Mouse (Mus musculus): ENCODE measurements around the gene Dock10.

Gene Dock10

DNA sequence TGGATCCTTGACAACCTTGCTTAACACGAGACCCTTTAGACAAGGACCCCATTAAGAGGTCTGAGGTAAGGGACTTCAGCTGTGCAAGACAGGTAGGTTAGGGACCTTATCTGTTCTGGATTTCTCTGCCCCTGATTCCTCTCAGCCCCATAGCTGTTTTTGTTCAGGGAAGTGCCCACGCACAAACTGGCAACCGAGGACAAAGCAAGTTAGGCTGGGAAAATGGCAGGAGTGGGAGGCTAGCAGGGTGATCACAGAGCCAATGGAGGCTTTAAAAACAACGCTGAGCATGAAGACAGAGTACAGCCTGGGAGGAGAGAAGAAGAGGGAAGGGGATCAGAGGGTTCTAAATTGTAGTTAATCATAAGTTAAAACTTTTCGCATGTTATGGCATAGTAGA is 141.7 kb downstream of the Dock10 start:
- in situ Hi-C loops (cut with MboI, MseI): no loop called here

DNA sequence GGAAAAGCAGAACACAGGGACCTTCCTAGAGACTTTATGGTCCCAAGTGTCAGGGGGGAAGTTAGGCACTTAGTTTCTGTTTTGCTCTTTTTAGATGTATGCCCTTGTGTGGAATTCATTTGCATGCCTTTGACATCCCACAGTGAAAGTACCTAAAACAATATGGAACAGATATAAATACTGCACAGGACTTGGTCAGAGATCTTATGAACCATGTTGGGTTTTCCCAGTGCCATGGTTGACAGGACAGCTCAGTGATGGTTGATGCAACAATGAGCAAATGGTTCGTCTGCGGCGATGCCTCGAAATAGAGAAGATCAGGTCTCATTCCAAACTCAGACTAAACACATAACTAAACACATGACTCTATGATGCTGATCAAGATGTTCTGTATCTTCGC is 143.6 kb downstream of the Dock10 start:
- in situ Hi-C loops (cut with MboI, MseI): no loop called here

DNA sequence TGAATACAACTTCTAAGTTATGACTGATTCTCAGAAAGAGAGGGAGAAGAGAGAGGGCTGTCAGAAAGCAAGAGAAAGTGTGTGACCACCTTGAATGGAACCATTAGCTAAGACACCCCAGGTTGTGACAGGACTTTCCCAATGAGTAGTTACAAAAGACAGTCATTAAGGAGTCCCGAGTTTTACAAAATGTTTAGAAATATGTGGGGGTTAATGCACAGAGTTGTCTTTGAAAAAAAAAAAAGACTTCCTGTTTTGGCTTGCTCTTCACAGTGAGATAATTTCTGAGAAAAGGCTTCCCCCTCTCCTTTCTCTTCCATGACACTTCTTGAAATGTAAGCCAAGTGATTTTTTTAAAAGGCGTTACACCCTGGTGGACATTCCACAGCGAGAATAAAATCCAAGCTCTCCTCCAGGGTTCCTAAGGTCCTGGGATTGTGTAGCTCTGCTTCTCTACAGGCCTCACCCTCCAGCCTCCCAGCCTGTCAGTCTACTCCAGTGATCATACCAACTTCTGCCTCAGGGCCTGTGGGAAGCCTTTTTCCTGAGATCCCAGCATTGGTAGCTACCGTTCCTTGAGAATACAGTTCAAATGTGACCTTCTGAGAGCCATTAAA is 144.8 kb downstream of the Dock10 start:
- in situ Hi-C loops (cut with MboI, MseI): no loop called here

- in situ Hi-C loops (cut with MboI, MseI): no loop called here
These were observed 150.8 kb downstream of the Dock10 start for GRCm38 (mm10) chr1:80607546-80607945.

DNA sequence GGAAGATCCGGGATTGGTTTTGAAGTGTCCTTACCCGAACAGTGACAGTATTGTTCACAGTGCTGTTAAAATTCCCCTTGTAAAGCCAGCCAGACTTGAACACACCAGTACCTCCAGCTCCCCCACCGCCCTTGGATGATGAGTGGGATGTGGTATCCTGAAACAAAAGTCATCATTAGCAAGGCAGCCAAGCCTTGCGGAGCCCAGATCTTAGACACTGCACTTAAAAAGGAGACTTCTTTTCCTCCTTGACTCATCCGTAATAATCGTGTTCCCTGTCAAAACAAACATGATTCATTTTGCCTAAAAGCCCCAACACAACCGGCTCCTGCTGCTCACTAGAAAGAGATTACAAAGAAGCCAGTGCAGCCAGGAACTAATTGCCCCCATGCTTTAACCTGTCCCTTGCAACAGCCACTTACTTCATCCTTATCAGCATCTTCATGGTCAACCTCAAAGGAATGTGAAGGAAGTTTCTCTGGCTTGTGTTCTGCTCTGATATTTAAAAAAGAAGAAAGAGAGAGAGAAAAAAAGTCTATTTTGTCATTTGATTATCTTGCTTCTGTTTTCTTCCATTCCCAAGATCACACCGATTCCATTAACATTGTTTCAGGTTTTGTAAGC is 152.1 kb downstream of the Dock10 start:
- in situ Hi-C loops (cut with MboI, MseI): no loop called here

GRCm38 (mm10) chr1:80604332-80604731 is 154.0 kb downstream of the Dock10 start:
- in situ Hi-C loops (cut with MboI, MseI): no loop called here

DNA sequence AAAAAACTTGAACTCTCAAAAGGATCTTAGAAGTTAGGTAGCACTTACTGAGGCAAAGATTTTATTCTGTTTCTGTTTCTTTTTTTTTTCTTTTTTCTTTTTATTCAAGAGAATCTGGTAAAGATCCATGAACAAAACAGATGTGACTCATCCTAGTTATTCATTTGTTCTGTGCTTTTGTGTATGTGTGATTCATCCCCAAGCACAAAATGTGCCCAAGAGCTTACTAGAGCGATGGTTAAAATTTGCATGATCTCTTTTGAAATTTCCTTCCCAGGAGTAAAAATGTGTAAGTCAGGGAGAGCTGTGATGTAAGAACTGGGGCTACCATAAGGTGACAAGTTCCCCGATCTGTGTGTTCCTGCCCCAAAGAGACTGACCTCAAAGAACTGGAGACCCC is 155.2 kb downstream of the Dock10 start:
- in situ Hi-C loops (cut with MboI, MseI): no loop called here

- in situ Hi-C loops (cut with MboI, MseI): loop anchor here (5.0 to 25.0 kb wide), 2 partner anchors 41 to 704 kb away; no protein-coding TSS in a partner anchor
These were observed 175.0 kb downstream of the Dock10 start for GRCm38 (mm10) chr1:80583281-80583680.

DNA sequence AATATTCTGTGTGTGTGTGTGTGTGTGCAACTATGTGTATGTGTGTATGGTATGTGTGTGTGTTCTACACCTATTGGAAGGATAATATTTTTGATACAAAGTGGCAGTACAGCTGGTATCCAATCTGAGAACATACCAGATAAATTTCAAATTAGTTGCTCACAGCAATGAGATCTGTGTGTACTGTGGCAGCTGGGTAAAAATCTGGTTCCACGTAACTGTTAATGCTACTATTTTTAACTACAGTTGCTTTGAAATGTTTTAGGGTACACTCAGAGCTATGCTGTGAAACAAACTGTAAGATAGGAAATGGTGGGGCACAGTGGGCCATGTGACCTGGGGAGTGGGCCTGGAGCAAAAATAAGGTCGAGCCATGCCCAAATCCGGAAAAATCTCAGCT is 176.1 kb downstream of the Dock10 start:
- in situ Hi-C loops (cut with MboI, MseI): loop anchor here (5.0 to 25.0 kb wide), 2 partner anchors 40 to 705 kb away; no protein-coding TSS in a partner anchor

DNA sequence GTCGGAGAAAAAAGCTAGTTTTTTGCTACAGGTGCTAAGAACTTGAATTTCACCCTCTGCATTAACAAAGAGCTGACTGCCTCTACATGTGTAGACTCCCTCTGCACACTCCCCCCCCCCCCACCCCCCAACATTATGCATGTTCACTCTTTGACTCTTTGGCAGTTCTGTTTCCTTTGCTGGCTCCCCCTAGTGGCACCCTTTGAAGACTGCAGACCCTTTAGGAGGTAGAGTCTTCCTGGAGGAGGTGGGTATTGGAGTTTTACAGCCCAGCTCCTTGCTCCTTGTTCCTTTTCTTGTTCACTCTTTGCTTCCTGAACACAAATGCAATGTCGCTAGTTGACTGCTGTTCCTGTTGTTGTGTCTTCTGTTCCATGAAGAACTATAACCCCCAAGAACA is 181.4 kb downstream of the Dock10 start:
- in situ Hi-C loops (cut with MboI, MseI): loop anchor here (25.0 kb wide), 1 partner anchor 710 kb away; no protein-coding TSS in a partner anchor

- in situ Hi-C loops (cut with MboI, MseI): no loop called here
These were observed 201.9 kb downstream of the Dock10 start for GRCm38 (mm10) chr1:80556446-80556845.

DNA sequence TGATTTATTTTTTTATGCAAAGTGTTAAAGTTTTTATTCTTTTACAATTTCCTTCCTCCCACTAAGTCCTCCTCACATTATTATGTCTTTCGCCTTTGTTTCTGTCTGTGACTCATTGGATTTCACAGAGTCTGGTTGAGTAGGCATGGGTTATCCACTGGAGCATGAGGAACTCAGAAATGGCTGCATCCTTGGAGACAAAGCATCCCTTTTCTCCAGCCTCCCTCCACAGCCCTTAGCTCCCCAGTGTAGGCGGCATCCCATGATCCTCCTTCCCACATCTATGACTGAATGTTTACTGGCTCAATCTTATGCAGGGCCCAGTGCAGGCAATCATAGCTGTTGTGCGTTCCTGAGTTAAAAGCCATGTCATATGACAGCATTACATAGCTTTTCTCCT is 216.8 kb downstream of the Dock10 start:
- in situ Hi-C loops (cut with MboI, MseI): loop anchor here (5.0 kb wide), 1 partner anchor 41 kb away; no protein-coding TSS in a partner anchor

DNA sequence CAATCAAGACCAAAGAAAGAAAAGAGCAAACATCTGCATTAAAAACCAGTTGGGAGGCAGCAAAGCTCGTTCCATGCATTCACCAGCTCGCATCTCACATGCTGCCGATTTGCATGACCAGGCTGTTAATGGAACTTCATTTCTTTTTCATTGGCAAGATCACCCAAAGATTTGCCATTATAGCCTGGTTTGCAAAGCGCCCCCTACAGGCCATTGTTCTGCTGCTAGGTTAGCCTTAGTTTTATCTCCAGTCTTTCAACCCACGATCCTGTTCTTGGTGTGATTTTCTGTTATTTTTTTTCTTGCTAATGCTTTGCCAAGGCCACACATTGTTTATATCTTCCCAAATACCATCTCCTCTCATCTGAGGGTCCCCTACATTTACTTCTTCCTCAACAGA is 236.1 kb downstream of the Dock10 start:
- in situ Hi-C loops (cut with MboI, MseI): no loop called here

DNA sequence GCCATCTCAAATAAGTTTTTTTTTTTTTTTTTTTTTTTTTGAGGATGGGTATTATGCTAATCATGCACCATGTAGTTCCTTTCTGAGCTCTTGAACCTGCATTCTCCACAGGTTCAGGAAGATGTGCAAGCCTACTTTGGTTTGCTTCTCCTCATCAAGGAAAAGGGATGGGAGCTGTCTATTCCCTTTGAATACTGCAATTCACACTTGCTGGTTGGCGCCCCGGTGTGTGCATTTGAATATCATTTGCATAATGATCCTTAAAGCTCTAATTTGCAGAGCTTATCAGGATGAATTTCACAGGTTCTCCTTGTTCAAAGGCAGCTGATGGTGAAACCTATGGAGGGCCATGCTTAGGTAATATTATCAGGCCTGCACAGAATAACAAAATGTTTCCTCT is 237.9 kb downstream of the Dock10 start:
- in situ Hi-C loops (cut with MboI, MseI): no loop called here

- in situ Hi-C loops (cut with MboI, MseI): loop anchor here (5.0 kb wide), 2 partner anchors 248 to 338 kb away; no protein-coding TSS in a partner anchor
These were observed 238.4 kb downstream of the Dock10 start for GRCm38 (mm10) chr1:80519893-80520292.

GRCm38 (mm10) chr1:80515836-80516235 is 242.5 kb downstream of the Dock10 start:
- in situ Hi-C loops (cut with MboI, MseI): loop anchor here (5.0 kb wide), 2 partner anchors 244 to 334 kb away; no protein-coding TSS in a partner anchor

DNA sequence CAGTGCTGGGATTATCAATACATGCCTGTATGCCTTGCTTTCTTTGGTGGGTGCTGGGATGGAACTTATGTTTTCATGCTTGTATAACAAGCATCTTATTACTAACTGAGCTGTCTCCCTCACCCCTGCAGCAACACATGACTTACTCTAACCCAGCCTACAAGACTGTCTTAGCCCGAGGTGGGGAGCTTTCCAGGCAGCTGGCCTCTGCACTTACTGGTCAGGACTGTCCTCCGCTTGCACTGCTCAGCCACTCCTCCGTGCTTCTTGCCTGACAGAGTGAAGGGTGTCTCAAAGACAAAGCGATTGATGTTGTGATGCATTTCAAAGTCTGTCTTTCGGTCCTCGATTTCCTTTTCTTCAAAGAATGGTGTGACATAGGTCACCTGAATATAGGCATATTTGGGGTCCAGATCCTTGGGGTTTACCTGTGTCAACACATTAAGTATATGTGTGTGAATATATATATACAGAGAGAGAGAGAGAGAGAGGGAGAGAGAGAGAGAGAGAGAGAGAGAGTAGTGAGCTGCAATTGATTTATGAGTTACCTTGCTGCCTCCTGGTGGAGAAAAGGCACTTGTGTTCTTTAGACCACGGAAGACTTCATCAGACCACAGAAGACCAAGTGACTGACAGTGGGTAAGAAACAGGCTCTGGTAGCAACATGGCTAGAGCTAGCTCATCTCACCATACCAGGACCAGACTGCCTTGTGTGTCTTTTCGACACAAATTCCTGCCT is 245.9 kb downstream of the Dock10 start:
- in situ Hi-C loops (cut with MboI, MseI): no loop called here

GRCm38 (mm10) chr1:80504757-80505156 is 253.6 kb downstream of the Dock10 start:
- in situ Hi-C loops (cut with MboI, MseI): no loop called here

- in situ Hi-C loops (cut with MboI, MseI): no loop called here
These were observed 254.2 kb downstream of the Dock10 start for GRCm38 (mm10) chr1:80504081-80504480.

DNA sequence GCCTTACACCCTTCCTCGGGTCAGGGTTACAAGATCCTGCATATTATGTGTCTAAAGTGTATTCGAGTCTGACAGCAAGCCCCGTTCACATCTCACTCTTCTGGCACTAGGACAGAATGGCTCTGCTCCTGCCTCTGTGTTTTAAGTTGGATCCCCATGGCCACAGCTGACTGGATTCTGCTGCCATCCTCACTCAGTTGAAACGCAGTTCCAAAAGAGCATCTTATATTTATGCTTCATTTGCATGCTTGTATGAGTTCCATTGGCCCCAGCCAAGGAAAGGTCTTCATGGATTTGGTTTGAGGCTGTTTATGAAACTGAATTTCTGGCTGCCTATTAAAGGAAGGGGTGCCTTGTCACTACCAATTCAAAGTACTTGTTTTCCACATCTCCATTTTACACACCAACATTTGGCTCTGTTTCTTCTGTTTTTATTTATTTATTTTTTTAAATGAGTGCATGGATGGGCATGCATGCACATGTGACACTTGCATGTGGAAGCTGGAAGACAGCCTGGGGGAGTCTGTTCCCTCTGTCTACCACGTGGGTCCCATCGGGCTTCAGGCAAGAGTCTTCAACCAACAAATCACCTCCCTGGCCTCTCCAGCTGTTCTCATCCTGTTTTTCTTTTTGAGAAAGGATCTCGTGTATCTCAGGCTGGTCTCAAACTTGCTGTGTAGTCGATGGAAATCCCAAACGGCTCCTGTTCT is 255.7 kb downstream of the Dock10 start:
- in situ Hi-C loops (cut with MboI, MseI): no loop called here

DNA sequence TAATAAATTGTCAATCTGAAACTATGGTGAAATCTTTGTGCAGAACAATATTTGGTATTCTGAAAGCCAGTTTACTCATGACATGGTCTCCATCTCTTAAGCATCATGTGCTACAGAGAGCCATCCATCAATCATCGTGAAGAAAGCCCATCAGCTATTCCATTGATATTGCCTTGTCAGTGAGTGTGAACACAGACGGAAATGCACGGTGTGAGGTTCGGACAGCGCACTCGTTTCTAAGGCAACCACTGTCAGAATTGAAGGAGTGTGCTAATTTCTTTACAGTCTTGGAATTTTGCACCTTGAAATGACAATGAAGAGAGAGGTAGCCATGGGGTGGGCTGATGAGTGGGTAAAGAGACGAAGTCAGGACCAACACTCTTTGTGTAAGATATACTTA is 259.1 kb downstream of the Dock10 start:
- in situ Hi-C loops (cut with MboI, MseI): no loop called here

GRCm38 (mm10) chr1:80496360-80496759 is 262.0 kb downstream of the Dock10 start:
- in situ Hi-C loops (cut with MboI, MseI): no loop called here

Data from T-helper 1 cell (primary cell).